Mouse (Mus musculus) kidney, adult 2 months (tissue): ENCODE results near the gene Bpifb4. TPM values are rescaled to one million over a fixed set of nuclear protein-coding genes. Genes with fewer than 3 reads are reported as not detected.
A peak's percentile ranks its signal among the peaks of the same experiment; 100 is the strongest.

Experiments used
- DNase-seq: peaks from one replicate; pipeline ENCODE4 v3.0.0; 2021
- H3K27ac ChIP-seq: fragments of 200-500 bp; 2 replicates; pipeline ENCODE4 v1.5.1; 2012; ENCODE audit warnings: low read depth, low read length, control low read depth, inconsistent platforms; ENCODE audit not compliant: insufficient read depth
- H3K27me3 ChIP-seq: fragments of 200-500 bp; replicated peaks from 2 replicates; pipeline ENCODE4 v1.6.1; 2012; ENCODE audit warnings: mild to moderate bottlenecking, moderate library complexity, low read length, inconsistent platforms; ENCODE audit not compliant: control insufficient read depth, insufficient read depth
- H3K36me3 ChIP-seq: fragments of 200-500 bp; 2 replicates; pipeline ENCODE4 v1.6.1; 2012; ENCODE audit warnings: mild to moderate bottlenecking, moderate library complexity, low read length, inconsistent platforms; ENCODE audit not compliant: control insufficient read depth, insufficient read depth
- H3K4me1 ChIP-seq: fragments of 200-500 bp; 2 replicates; pipeline ENCODE4 v1.6.1; 2011; ENCODE audit warnings: low read length; ENCODE audit not compliant: control insufficient read depth, insufficient read depth
- H3K4me3 ChIP-seq: fragments of 200-500 bp; 2 replicates; pipeline ENCODE4 v1.5.1; 2011; ENCODE audit warnings: mild to moderate bottlenecking, low read depth, low read length, control low read depth; ENCODE audit not compliant: insufficient read depth
- CTCF ChIP-seq: fragments of 200-500 bp; conservative IDR thresholded peaks from 2 replicates; pipeline ENCODE4 v1.5.1; 2011; ENCODE audit warnings: low read depth, mild to moderate bottlenecking, control low read depth, low read length, moderate library complexity, mixed read lengths; ENCODE audit not compliant: insufficient read depth, insufficient read length
- POLR2A ChIP-seq: fragments of 200-500 bp; IDR thresholded peaks from one replicate; pipeline ENCODE4 v1.6.1; 2011; ENCODE audit warnings: low read depth, low read length, control low read depth
- WGBS: fragments of 180-500 bp; shearing (Covaris S2); methylation state at CpG from one replicate; pipeline ENCODE4 v1.1.7; 2018; 5-methylcytosine and 5-hydroxymethylcytosine counted together
- polyA plus RNA-seq: library from polyadenylated mRNA; depleted of rRNA; stranded (reverse); fragments of >200 nt; gene quantifications from 2 replicates; pipeline ENCODE4 v1.2.3, GENCODE M21; 2012

Gene Bpifb4
- polyA plus RNA-seq, 1 experiment, result not detected

- Histone ChIP-seq H3K4me1 (no peaks in the 10 kb centered on the region), H3K27ac (no peak overlapping the region), H3K27me3 (no peaks in the 10 kb centered on the region), H3K36me3 (no peaks in the 10 kb centered on the region), H3K4me3 (no peak overlapping the region)
- TF ChIP-seq POLR2A, result no peak
- peak; percentile 86 for TF ChIP-seq CTCF
- WGBS, result 36% methylated on average over 3 of the region's 3 CpGs
- DNase-seq, result peak; percentile 25
Observed at GRCm38 (mm10) chr2:153929871-153930413, 8.1 kb upstream of the Bpifb4 start.

DNA sequence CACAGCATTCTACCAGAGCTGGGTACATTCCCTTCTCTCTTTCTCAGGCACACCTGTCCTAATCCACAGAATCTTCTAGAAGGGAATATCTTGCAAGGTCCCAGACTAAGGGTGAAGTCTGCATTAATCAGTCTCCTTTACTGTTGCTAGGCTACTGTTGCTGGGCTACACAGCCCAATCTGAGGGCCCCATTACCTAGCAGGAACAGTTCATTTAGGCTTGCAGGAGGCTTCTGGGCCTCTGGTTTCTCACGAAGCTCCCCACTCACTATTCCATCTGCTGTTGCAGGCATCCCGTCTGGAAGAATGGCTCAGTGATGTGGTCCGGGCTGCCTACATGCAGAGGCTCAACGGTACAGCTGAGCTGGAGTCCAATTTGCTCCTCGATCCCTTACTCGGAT, 6.9 kb upstream of the Bpifb4 start:
- TF ChIP-seq CTCF, result no peak
- TF ChIP-seq POLR2A, result no peak
- 78% methylated on average over 6 of the region's 6 CpGs for WGBS
- Histone ChIP-seq H3K4me1 (no peaks in the 10 kb centered on the region), H3K27ac (no peak overlapping the region), H3K27me3 (no peaks in the 10 kb centered on the region), H3K4me3 (no peak overlapping the region), H3K36me3 (no peaks in the 10 kb centered on the region)
- DNase-seq, result no peak

DNA sequence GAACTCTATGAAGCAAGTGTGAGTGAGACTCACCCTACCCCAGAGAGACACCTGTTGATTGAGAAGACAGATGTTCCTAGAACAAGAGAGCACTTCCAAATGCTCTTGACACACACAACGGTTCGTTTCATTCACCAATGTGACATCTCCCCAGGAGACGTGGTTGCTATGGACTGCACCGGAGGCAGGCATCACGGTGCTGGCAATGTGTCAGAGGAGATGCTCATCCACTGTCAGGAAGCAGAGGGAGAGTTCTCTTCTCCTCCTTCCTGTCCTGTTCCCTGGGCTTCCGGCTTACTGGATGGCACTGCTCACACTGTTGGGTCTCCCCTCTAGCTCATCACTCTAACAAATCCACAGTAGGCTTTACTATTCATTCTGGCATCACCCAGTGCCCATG, 4.7 kb upstream of the Bpifb4 start:
- TF ChIP-seq POLR2A (no peak), CTCF (no peak)
- no peak for DNase-seq
- Histone ChIP-seq H3K27me3 (no peaks in the 10 kb centered on the region), H3K27ac (no peak overlapping the region), H3K4me1 (no peaks in the 10 kb centered on the region), H3K4me3 (no peak overlapping the region), H3K36me3 (no peaks in the 10 kb centered on the region)
- WGBS, result 63% methylated on average over 6 of the region's 6 CpGs

GRCm38 (mm10) chr2:153935348-153935747, 2.7 kb upstream of the Bpifb4 start:
- Histone ChIP-seq H3K4me3 (no peak overlapping the region), H3K27ac (no peak overlapping the region), H3K4me1 (no peaks in the 10 kb centered on the region), H3K27me3 (no peaks in the 10 kb centered on the region), H3K36me3 (no peaks in the 10 kb centered on the region)
- DNase-seq, result no peak
- WGBS, result 90% methylated on average over 6 of the region's 6 CpGs
- no peak for TF ChIP-seq CTCF
- no peak for TF ChIP-seq POLR2A

- no peak overlapping the region for H3K4me3 ChIP-seq
- no peaks in the 10 kb centered on the region for H3K36me3 ChIP-seq
- WGBS, result 31% methylated on average over 3 of the region's 3 CpGs
- no peaks in the 10 kb centered on the region for H3K4me1 ChIP-seq
- peak; percentile 35 for DNase-seq
- no peaks in the 10 kb centered on the region for H3K27me3 ChIP-seq
- TF ChIP-seq CTCF (peak; percentile 67), POLR2A (no peak)
- no peak overlapping the region for H3K27ac ChIP-seq
Observed at GRCm38 (mm10) chr2:153943537-153943936, 5.5 kb downstream of the Bpifb4 start.

GRCm38 (mm10) chr2:153944567-153944966, 6.6 kb downstream of the Bpifb4 start:
- 75% methylated on average over 8 of the region's 8 CpGs for WGBS
- no peak for DNase-seq
- Histone ChIP-seq H3K4me1 (no peaks in the 10 kb centered on the region), H3K4me3 (no peak overlapping the region), H3K36me3 (no peaks in the 10 kb centered on the region), H3K27me3 (no peaks in the 10 kb centered on the region), H3K27ac (no peak overlapping the region)
- TF ChIP-seq CTCF (no peak), POLR2A (no peak)

- peak; percentile 47 for DNase-seq
- TF ChIP-seq CTCF (peak; percentile 54), POLR2A (no peak)
- WGBS, result 28% methylated on average over 6 of the region's 6 CpGs
- no peak overlapping the region for H3K27ac ChIP-seq
- no peaks in the 10 kb centered on the region for H3K4me1 ChIP-seq
- no peak overlapping the region for H3K4me3 ChIP-seq
- no peaks in the 10 kb centered on the region for H3K27me3 ChIP-seq
- no peaks in the 10 kb centered on the region for H3K36me3 ChIP-seq
Observed at GRCm38 (mm10) chr2:153952897-153953296, 14.9 kb downstream of the Bpifb4 start.

DNA sequence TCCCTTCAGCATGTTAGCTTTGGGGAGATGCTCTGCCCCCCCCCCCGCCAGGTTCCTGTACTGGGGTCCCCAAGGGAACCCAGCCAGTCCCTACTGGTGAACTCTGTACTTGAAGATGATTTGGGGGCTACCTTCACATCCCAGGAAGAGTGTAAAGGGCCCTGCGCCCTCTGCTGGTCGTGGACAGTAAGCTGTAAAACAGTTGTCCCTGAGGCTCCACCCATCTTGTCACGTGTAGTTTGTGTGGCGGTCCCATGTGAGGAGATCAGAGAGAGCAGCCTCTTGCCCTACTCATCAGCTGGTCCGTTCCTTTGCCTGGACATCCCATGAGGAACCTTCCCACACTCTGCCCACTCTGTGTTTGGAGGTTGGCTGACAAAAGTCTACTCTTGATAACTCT, 15.8 kb downstream of the Bpifb4 start:
- Histone ChIP-seq H3K27ac (no peak overlapping the region), H3K4me1 (no peaks in the 10 kb centered on the region), H3K36me3 (no peaks in the 10 kb centered on the region), H3K27me3 (no peaks in the 10 kb centered on the region), H3K4me3 (no peak overlapping the region)
- WGBS, result 7% methylated on average over 6 of the region's 6 CpGs
- TF ChIP-seq CTCF (peak; percentile 55), POLR2A (no peak)
- peak; percentile 11 for DNase-seq
